Comparison of ENCODE assay signal across 11 mouse cellular contexts in genomic region chr15:77523186-77523843, GRCm38 (mm10). TPM values are rescaled to one million over a fixed set of nuclear protein-coding genes. Genes with fewer than 3 reads are reported as not detected.
DNase-seq lines count a peak whose midpoint lies in the region; ATAC-seq and TF ChIP-seq lines count a peak whose summit lies in the region.
"Not testable (repeated sequence)": the region's sequence is repeated elsewhere in the genome, so short reads cannot be mapped to it uniquely, and the experiment has no call there.
"Had no signal": no experiment of that assay in that cellular context is flagged by ENCODE, and none has a peak within 500 bp of the region (broad histone marks: within the 10 kb centered on the region; RNA-seq: fewer than 3 reads in every experiment).

No protein-coding gene starts in this region.

- H3K27ac ChIP-seq in forebrain, embryonic 14.5 days (ENCODE audit: low read depth, low read length): not testable (repeated sequence)

- peak; percentile 61 for DNase-seq in ES-CJ7 (ENCODE audit: low read depth, low spot score)
- peak; percentile 5 for DNase-seq in cerebellum, adult 11-12 months
- DNase-seq in forebrain, embryonic 14.5 days (ENCODE audit: low spot score): peak; percentile 37
- DNase-seq in heart, postnatal 25 days (ENCODE audit: low spot score): peak; percentile 19
- peak; percentile 83 to 87 for DNase-seq in kidney, postnatal 4 days
- DNase-seq in lung, adult 2 months: peak; percentile 47
- DNase-seq in retina, postnatal 1 day: peak; percentile 50
- peak; percentile 44 to 54 for DNase-seq in thymus, postnatal 36 days

- TF ChIP-seq POLR2A in lung, adult 2 months (IDR thresholded peaks at IDR 0.05; ENCODE audit: borderline replicate concordance, extremely low read depth, low read depth, low read length): not testable (repeated sequence)

- not testable (repeated sequence) for ATAC-seq in forebrain, embryonic 14.5 days

- H3K9ac ChIP-seq in forebrain, embryonic 14.5 days (ENCODE audit: low read length): not testable (repeated sequence)

- intact Hi-C loops in heart, postnatal 25 days (cut with DNase I): loop anchor here (1.0 kb wide), 1 partner anchor 40 kb away; no protein-coding TSS in a partner anchor

- H3K4me3 ChIP-seq in forebrain, embryonic 14.5 days (ENCODE audit: low read depth, low read length); lung, adult 2 months (replicated peaks; ENCODE audit: extremely low read depth, low read depth, low read length): not testable (repeated sequence)

- not testable (repeated sequence) for H3K4me1 ChIP-seq in forebrain, embryonic 14.5 days (ENCODE audit: control insufficient read depth, insufficient read depth, low read length); lung, adult 2 months (ENCODE audit: control insufficient read depth, insufficient read depth, low read length)

- not testable (repeated sequence) for H3K36me3 ChIP-seq in forebrain, embryonic 14.5 days (ENCODE audit: control insufficient read depth, insufficient read depth, low read length)

- WGBS in forebrain, embryonic 14.5 days: 24% methylated on average over 6 of the region's 6 CpGs
- WGBS in lung, adult 2 months: 9% methylated on average over 6 of the region's 6 CpGs

- not testable (repeated sequence) for H3K9me3 ChIP-seq in forebrain, embryonic 14.5 days (replicated peaks; ENCODE audit: control insufficient read depth, low read length)

- not testable (repeated sequence) for H3K4me2 ChIP-seq in forebrain, embryonic 14.5 days (ENCODE audit: low read length)

- peak; percentile 69 for TF ChIP-seq CTCF in lung, adult 2 months (IDR thresholded peaks at IDR 0.05; ENCODE audit: insufficient read depth, low read length)

- not testable (repeated sequence) for H3K27me3 ChIP-seq in forebrain, embryonic 14.5 days (replicated peaks; ENCODE audit: control insufficient read depth, insufficient read depth, low read length)

RNA-seq across cellular contexts. Expression of gene Apol7c, which starts 9.8 kb away (rescaled TPM):
- not detected in 2 replicates for polyA plus RNA-seq in forebrain, embryonic 14.5 days (2014; fragmentation: Nextera tagmentation; extraction: Ambion mirVana)
- total RNA-seq in heart, postnatal 25 days (2021): not detected
- polyA plus RNA-seq in lung, adult 2 months (2012; rRNA removed): 1.0 and 1.1 TPM in 2 replicates
- polyA plus RNA-seq: G1E; hindbrain, embryonic 16.5 days had no signal

RNA-seq across cellular contexts. Expression of gene Apol11a, which starts 15.2 kb away (rescaled TPM):
- not detected in 2 replicates for polyA plus RNA-seq in forebrain, embryonic 14.5 days (2014; fragmentation: Nextera tagmentation; extraction: Ambion mirVana)
- not detected for total RNA-seq in heart, postnatal 25 days (2021)
- not detected in 2 replicates for polyA plus RNA-seq in lung, adult 2 months (2012; rRNA removed)
- polyA plus RNA-seq: G1E; hindbrain, embryonic 16.5 days had no signal

RNA-seq across cellular contexts. Expression of gene 1700025B11Rik, which starts 38.4 kb away (rescaled TPM):
- polyA plus RNA-seq in forebrain, embryonic 14.5 days (2014; fragmentation: Nextera tagmentation; extraction: Ambion mirVana): not detected in 2 replicates
- total RNA-seq in heart, postnatal 25 days (2021): not detected
- not detected in 2 replicates for polyA plus RNA-seq in lung, adult 2 months (2012; rRNA removed)
- total RNA-seq: G1E; megakaryocyte, adult 5-6 weeks had no signal
- polyA plus RNA-seq: G1E; hindbrain, embryonic 16.5 days had no signal

RNA-seq across cellular contexts. Expression of gene Apol10a, which starts 46.5 kb away (rescaled TPM):
- not detected in 2 replicates for polyA plus RNA-seq in forebrain, embryonic 14.5 days (2014; fragmentation: Nextera tagmentation; extraction: Ambion mirVana)
- total RNA-seq in heart, postnatal 25 days (2021): not detected
- 0.06 TPM in 1 of 2 replicates, not detected in the other for polyA plus RNA-seq in lung, adult 2 months (2012; rRNA removed)
- polyA plus RNA-seq: G1E; hindbrain, embryonic 16.5 days had no signal

Comparison
In these comparisons a context has a peak if more than half of its experiments do, and no peak if none do; other contexts are left out.
1. DNase-seq: peak in every context shown above with its lines; median percentile 85 in kidney, postnatal 4 days; 61 in ES-CJ7; 50 in retina, postnatal 1 day; 49 in thymus, postnatal 36 days; 47 in lung, adult 2 months; 37 in forebrain, embryonic 14.5 days; 19 in heart, postnatal 25 days; 5 in cerebellum, adult 11-12 months.